Mouse (Mus musculus): ENCODE results near the gene Hoxa9. TPM values are rescaled to one million over a fixed set of nuclear protein-coding genes. Genes with fewer than 3 reads are reported as not detected.

The Hoxa9 gene
- 19.2 and 95.3 TPM in 2 replicates for polyA plus RNA-seq (2012; rRNA removed; ENCODE audit: low replicate concordance)

GRCm38 (mm10) chr6:52230516-52231165 is at the start of gene Hoxa9:
Gene Hoxa9, minus strand, starts transcription at chr6:52231089.

GRCm38 (mm10) chr6:52260654-52261575 is 30.0 kb upstream of the Hoxa9 start, which contains the start of gene Hoxa13:
Gene Hoxa13, minus strand, starts transcription at chr6:52260880.

GRCm38 (mm10) chr6:52245757-52246142 is 14.9 kb upstream of the Hoxa9 start, which contains the start of gene Hoxa11:
Gene Hoxa11, minus strand, starts transcription at chr6:52245810.

GRCm38 (mm10) chr6:52240389-52241000 is 9.6 kb upstream of the Hoxa9 start, which contains the start of gene Hoxa10:
Gene Hoxa10, minus strand, starts transcription at chr6:52240854.

GRCm38 (mm10) chr6:52221337-52221992 is 9.4 kb downstream of the Hoxa9 start, which contains the start of gene Hoxa7:
Gene Hoxa7, minus strand, starts transcription at chr6:52221854.

GRCm38 (mm10) chr6:52213119-52213986 is 17.5 kb downstream of the Hoxa9 start, which contains the start of the genes Hoxa3 and Gm28308:
Gene Hoxa3, minus strand, starts transcription at chr6:52213336.
Gene Gm28308, minus strand, starts transcription at chr6:52213339.

GRCm38 (mm10) chr6:52208072-52208867 is 22.6 kb downstream of the Hoxa9 start, which contains the start of gene Hoxa6:
Gene Hoxa6, minus strand, starts transcription at chr6:52208722.

GRCm38 (mm10) chr6:52204050-52204752 is 26.7 kb downstream of the Hoxa9 start, which contains the start of gene Hoxa5:
Gene Hoxa5, minus strand, starts transcription at chr6:52204587.

GRCm38 (mm10) chr6:52190906-52191810 is 39.7 kb downstream of the Hoxa9 start, which contains the start of gene Hoxa4:
Gene Hoxa4, minus strand, starts transcription at chr6:52191753.

GRCm38 (mm10) chr6:52177061-52177735 is 53.7 kb downstream of the Hoxa9 start, which contains the start of gene 5730596B20Rik:
Gene 5730596B20Rik, plus strand, starts transcription at chr6:52177498.

Other genes starting within 250 kb of the Hoxa9 start
- 11.9 and 13.1 TPM in 2 replicates for gene Skap2, start 218.5 kb downstream of the Hoxa9 start, polyA plus RNA-seq (2012; rRNA removed; ENCODE audit: low replicate concordance)
- gene Hoxa1, start 72.8 kb downstream of the Hoxa9 start, polyA plus RNA-seq (2012; rRNA removed; ENCODE audit: low replicate concordance): 0.62 and 1.9 TPM in 2 replicates
- 1.9 and 2.1 TPM in 2 replicates for gene Hoxa2, start 66.3 kb downstream of the Hoxa9 start, polyA plus RNA-seq (2012; rRNA removed; ENCODE audit: low replicate concordance)
- gene 5730596B20Rik, start 53.6 kb downstream of the Hoxa9 start, polyA plus RNA-seq (2012; rRNA removed; ENCODE audit: low replicate concordance): 0.10 TPM in 1 of 2 replicates, not detected in the other
- gene Hoxa4, start 39.3 kb downstream of the Hoxa9 start, polyA plus RNA-seq (2012; rRNA removed; ENCODE audit: low replicate concordance): 1.4 and 1.5 TPM in 2 replicates
- 4.2 and 5.7 TPM in 2 replicates for gene Hoxa5, start 26.5 kb downstream of the Hoxa9 start, polyA plus RNA-seq (2012; rRNA removed; ENCODE audit: low replicate concordance)
- 2.8 and 5.0 TPM in 2 replicates for gene Hoxa6, start 22.4 kb downstream of the Hoxa9 start, polyA plus RNA-seq (2012; rRNA removed; ENCODE audit: low replicate concordance)
- gene Hoxa3, start 17.8 kb downstream of the Hoxa9 start, polyA plus RNA-seq (2012; rRNA removed; ENCODE audit: low replicate concordance): 4.8 and 7.1 TPM in 2 replicates
- gene Gm28308, start 17.8 kb downstream of the Hoxa9 start, polyA plus RNA-seq (2012; rRNA removed; ENCODE audit: low replicate concordance): 1.3 and 2.7 TPM in 2 replicates
- 10.5 and 24.3 TPM in 2 replicates for gene Hoxa7, start 9.2 kb downstream of the Hoxa9 start, polyA plus RNA-seq (2012; rRNA removed; ENCODE audit: low replicate concordance)
- 19.5 and 200 TPM in 2 replicates for gene Hoxa10, start 9.8 kb upstream of the Hoxa9 start, polyA plus RNA-seq (2012; rRNA removed; ENCODE audit: low replicate concordance)
- gene Hoxa11, start 14.7 kb upstream of the Hoxa9 start, polyA plus RNA-seq (2012; rRNA removed; ENCODE audit: low replicate concordance): 2.4 and 108 TPM in 2 replicates
- 1.2 and 1.5 TPM in 2 replicates for gene Hoxa13, start 29.8 kb upstream of the Hoxa9 start, polyA plus RNA-seq (2012; rRNA removed; ENCODE audit: low replicate concordance)
- not detected in 2 replicates for gene Evx1, start 82.4 kb upstream of the Hoxa9 start, polyA plus RNA-seq (2012; rRNA removed; ENCODE audit: low replicate concordance)

Data from subcutaneous adipose tissue, adult 2 months (tissue).